Mouse (Mus musculus) adrenal gland, postnatal 14 days (tissue): ENCODE measurements around the gene Aco2. TPM values are rescaled to one million over a fixed set of nuclear protein-coding genes. Genes with fewer than 3 reads are reported as not detected.
"Not testable (repeated sequence)": the region's sequence is repeated elsewhere in the genome, so short reads cannot be mapped to it uniquely, and the experiment has no call there.

Source experiments
- DNase-seq: peaks from one replicate; pipeline ENCODE4 v3.0.0; 2021; ENCODE audit warnings: mixed read lengths
- total RNA-seq: library from RNA; stranded (reverse); gene quantifications from 2 replicates; pipeline ENCODE4 v1.2.3, GENCODE M21; 2021

Gene Aco2
- total RNA-seq, 1 experiment from 2014 or later = 2,377 TPM

DNA sequence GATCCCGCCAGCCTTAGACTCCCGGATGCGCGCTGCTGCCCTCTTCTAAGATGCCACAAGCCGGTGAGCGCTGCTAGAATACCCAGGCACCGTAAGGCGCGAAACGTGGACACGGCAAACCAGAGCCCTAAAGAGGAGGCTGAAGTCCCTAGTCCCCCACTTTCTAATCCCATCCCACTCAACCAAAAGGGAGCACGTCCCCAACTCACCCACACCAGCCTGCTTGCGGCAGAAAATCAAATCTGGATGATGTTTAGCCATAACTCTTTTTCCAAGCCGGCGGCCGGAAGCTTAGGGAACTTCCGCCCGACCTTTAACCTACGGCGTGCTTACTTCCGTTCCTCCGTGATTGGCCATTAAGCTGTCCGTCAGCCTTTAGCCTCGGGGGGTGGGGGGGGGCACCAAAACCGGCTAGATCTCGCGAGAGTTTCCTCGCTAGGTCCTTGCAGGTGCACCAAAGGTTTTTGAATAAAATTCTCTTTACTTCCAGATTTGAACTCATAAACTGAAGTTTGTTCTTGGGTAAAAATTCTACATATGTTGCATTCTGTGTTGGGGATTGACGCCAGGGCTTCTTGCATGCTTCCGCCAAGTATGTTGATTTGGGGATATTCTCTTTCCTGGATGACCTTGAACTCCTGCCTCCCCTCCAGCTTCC, 376 bp upstream of the Aco2 start, which contains the start of gene Phf5a:
Phf5a (minus strand) TSS at position 308 of the 658 bp plus-strand sequence.
- DNase-seq = peak; percentile 93

- peak; percentile 60 for DNase-seq
Measured at GRCm38 (mm10) chr15:81879531-81880401, 7.7 kb downstream of the Aco2 start.

DNA sequence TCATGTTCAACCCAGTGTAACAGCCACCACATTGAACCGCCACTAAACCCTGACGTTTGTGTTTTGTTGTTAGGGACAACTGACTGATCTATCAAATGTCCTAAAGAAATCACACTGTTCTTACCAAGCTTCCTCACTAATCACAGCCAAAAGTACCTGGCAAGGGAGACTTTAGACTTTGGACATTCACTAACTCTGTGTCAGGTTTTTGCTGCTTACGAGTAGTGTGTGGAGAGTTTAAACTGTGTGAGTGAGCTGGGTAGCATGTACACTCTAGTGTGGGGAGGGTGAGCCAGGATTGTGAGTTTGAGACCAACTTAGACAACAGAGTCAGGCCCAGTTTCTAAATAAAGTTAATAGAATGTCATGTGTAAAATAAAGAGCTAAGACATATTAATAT, 10.2 kb downstream of the Aco2 start:
- DNase-seq = no peak

- no peak for DNase-seq
Measured at GRCm38 (mm10) chr15:81885418-81885934, 13.4 kb downstream of the Aco2 start.

- DNase-seq = no peak
Measured at GRCm38 (mm10) chr15:81886795-81887550, 14.9 kb downstream of the Aco2 start.

DNA sequence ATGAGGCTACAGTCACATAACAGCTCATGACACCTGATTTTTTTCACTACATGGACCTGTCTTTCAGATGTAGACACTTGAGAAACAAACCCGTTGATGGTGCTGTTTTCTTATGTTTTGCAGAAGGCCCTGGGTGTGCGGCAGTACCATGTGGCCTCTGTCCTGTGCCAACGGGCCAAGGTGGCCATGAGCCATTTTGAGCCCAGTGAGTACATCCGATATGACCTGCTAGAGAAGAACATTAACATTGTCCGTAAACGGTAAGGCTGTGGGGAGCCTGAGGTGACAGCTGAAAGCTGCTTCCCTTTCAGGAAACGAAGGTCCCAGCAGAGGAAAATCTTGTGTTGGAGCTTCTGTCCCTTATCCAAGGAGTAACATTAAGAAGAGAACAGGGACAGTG, 17.1 kb downstream of the Aco2 start:
- DNase-seq = no peak

DNA sequence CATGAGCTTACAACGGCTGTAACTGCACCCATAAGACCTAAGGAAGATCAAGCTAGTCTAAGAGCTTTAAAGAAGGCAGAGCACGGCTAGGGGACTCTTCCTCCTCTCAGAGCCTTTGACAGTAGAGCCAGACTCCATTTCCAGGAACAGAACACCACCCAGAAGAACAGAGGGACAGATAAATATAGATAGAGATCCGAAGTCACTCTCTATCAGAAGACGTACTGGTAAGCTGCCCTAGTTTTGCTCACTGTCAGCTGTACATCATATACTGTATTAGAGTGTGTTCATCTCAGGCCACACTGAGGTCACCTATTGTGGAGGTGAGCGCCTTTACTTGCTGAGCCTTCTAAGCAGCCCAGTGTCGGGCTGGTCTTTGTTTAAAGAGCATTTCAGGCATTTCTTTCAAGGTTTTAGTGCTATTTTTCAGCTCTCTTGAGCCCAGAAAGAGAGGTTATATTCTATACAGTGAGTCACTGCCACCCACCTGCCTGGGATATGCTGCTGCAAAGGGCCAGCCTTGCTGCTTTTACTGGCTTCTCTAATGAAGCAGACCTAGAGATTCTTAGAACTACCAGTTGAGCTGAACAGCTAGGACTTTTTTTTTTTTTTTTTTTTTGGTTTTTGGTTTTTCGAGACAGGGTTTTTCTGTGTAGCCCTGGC, 19.2 kb downstream of the Aco2 start:
- DNase-seq = no peak

DNA sequence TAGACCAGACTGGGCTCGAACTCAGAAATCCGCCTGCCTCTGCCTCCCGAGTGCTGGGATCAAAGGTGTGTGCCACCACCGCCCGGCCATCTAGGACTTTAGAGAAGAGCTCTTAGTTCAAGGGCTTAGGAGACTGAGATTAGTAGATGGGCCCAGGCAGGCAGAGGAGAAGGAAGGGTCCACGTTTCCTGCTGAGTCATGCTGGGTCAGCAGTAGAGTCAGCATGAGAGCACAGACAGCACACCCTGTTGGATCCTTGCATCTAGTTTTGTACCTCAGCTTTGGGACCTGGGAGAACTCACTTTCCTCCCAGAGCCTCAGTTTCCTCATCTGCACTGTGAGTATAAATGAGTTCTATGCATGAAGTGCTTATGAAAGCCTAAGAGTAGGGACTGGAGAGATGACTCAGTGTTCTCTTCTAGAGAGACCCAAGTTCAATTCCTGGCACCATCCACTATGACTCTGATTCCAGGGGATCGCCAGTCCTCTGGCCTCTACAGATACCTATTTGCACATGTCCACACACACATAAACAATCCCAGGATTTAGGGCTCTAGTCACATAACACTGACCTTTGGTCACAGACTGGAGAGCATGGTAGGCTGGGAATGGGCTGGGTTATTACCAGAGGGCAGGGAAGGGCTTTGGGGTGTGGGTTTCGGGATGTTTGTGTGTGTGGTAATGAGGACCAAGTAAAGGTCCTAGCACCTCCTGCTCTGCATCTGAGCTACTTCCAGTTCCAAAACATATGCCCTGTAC, 19.9 kb downstream of the Aco2 start:
- DNase-seq = no peak

GRCm38 (mm10) chr15:81894002-81894401, 21.9 kb downstream of the Aco2 start:
- DNase-seq = no peak

- DNase-seq = no peak
Measured at GRCm38 (mm10) chr15:81896407-81896806, 24.3 kb downstream of the Aco2 start.

DNA sequence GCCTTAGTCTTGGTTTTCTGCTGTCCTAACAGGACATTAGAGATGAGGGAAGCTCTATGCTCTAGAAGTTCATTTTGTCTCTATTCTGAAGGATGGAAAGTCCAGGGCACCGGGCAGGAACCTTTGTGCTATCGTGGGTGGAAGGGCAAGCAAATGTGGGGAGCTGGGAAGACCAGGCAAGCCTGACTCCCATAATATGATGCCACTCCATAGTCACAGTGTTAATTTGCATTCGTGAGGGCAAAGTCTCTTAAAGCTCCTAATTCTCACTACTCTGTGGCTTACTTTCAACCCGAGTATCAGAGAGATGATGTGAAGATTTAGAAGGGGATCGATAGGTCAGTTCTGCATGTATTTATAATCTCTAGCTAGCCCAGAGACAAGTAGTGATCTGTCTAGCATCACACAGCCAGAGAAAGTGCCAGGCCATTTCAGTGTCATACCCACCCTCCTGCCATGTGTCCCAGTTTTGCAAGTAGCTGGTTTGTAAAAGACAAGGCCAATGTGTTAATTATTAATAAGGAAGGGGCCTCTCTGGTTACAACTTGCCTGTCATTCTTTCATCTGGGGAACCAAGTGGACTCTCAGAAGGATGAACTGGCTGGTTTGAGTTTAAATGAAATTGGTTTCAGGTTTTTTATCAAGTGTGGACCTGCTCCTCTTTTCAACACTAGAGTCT, 25.6 kb downstream of the Aco2 start:
- no peak for DNase-seq

DNA sequence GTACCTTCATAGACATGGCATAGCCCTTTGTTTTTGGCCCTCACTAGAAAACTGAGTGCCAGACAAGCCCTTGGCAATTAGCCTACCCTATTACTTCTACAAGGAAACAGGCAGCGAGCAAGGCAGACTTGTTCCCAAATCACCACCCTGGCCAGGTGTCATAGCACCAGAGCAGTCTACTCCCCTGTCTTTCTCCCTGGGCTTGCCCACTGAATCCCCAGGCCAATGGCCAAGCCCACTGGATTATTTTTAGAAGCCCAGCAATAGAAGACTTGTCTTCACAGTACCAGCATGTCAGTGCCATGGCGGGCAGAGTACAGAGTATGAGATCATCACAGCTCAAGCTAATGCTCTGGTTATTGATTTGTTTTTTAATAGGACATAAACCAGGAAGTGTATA, 26.6 kb downstream of the Aco2 start:
- DNase-seq = no peak

DNA sequence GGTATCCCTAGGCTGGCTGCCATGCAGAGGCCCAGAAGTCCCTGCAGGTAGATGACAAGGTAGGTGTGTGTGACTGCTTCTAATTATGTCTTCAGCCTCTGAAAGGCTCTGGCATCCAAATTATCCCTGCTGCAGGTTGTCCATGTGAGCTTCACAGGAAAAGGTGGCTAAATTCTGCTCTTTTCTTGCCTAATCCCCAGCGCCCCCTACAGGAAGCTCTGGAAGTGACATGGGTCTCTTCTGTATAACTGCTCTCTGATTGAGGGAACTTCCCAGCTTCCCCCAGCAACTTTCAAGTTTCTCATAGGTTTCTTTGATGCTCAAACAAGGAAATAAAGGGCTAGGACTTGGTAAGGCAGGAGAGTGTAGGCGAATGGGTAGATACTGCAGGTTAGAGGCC, 32.8 kb downstream of the Aco2 start:
- DNase-seq = peak; percentile 88

DNA sequence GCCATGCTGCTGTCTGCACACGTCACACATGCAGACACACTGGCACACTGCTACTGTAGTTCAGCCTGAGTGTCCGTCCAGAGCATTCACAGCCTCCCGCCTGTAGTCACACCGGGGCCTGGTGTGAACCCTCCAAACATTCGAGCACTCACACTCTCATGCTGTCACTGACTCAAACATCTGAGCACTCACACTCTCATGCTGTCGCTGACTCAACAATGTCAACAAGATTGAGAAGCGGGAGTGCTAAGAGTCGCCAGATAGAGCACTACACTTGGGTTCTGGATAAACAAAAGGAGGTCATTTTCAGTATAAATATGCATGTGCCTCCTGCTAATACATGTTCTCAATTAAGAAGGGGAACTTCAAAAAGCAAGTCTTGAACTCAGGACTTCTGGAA, 35.8 kb downstream of the Aco2 start:
- no peak for DNase-seq

DNA sequence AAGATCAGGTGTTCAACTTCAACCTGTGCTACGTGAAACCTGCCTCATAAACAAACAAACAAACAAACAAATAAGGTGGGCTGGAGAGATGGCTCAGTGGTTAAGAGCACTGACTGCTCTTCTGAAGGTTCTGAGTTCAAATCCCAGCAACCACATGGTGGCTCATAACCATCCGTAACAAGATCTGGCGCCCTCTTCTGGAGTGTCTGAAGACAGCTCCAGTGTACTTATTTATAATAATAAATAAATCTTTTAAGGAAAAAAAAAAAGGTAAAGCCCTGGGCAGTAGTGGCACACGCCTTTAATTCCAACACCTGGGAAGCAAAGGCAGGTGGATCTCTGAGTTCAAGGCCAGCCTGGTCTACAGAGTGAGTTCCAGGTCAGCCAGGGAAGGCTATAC, 36.7 kb downstream of the Aco2 start:
- DNase-seq = not testable (repeated sequence)

DNA sequence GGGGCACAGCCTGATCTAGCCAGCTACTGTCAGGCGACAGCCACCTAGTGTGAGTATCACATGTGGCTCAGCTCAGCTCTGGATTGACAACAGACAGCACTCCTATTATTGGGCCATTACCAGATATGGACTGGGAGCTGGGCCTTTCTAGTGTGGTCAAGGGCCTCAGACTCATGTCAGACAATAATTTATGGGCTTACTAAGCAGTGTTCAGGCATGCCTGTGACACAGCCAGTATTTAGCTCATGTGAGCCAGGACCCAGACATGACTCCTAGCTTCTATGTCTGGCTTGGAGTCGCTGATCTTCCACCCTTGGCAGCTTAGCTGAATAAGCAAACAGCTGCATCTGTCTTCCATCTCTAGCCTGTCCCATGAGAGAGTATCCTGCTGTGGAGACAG, 40.4 kb downstream of the Aco2 start:
- DNase-seq = peak; percentile 34

DNA sequence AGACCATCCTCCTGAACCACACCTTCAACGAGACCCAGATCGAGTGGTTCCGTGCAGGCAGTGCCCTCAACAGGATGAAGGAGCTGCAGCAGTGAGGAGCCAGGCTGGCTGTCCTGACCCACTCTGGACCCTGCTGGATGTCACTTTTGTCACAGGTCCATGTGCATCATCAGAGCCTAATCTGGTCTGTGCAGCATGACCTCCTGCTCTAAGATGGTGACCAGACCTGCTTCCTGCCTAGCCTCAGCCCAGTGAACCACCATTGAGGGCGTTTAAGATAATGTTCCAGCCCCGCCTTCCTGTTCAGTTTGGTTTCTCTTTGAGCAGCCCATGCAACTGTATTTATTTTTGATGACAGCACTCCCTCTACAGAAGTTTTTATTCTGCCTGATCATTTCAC, 42.6 kb downstream of the Aco2 start:
- DNase-seq = no peak

GRCm38 (mm10) chr15:81915663-81916062, 43.6 kb downstream of the Aco2 start:
- no peak for DNase-seq

- DNase-seq = no peak
Measured at GRCm38 (mm10) chr15:81917201-81917600, 45.1 kb downstream of the Aco2 start.

- peak; percentile 88 for DNase-seq
Measured at GRCm38 (mm10) chr15:81917621-81918463, 45.7 kb downstream of the Aco2 start.
